Mouse (Mus musculus) left cerebral cortex, postnatal 4 days (tissue): Measurements from ENCODE around the gene 4930455H04Rik. TPM values are rescaled to one million over a fixed set of nuclear protein-coding genes. Genes with fewer than 3 reads are reported as not detected.
A peak's percentile ranks its signal among the peaks of the same experiment; 100 is the strongest.

Experiments
- DNase-seq: peaks from one replicate; pipeline ENCODE4 v3.0.0-alpha.2; 2022
- intact Hi-C: fragments of 180-260 bp; cut with DNase I; formaldehyde crosslinking; loops from one replicate; pipeline ENCODE4 v1.15.1; 2025
- total RNA-seq, 2 experiments: library from RNA; stranded (reverse); gene quantifications; 2 replicates each; pipeline ENCODE4 v1.2.3; 2021

The 4930455H04Rik gene
- total RNA-seq, result not detected

DNA sequence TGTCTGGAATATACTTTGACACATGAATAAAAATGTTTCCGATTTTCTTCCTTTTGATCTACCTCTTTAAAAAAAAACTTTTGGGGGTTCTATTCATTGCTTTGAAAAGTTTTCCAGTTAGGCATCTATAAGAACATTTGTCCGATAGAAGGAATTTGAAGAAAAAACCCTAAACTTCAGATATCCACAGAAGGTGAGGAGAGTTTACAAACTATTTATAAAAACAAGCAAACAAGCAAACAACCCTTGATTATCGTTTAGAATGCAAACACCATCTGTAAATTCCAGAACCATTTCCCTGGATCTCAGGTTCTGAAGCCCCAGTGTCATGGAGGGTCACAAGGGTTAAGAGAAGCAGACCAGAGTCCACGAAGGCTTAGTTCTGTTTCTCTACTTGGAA is at the start of gene 4930455H04Rik:
4930455H04Rik (plus strand) TSS at position 301 of the 400 bp plus-strand sequence.
- DNase-seq, result no peak
- intact Hi-C loops, result loop anchor here (10.0 kb wide), 1 partner anchor 63 kb away; no protein-coding TSS in a partner anchor

DNA sequence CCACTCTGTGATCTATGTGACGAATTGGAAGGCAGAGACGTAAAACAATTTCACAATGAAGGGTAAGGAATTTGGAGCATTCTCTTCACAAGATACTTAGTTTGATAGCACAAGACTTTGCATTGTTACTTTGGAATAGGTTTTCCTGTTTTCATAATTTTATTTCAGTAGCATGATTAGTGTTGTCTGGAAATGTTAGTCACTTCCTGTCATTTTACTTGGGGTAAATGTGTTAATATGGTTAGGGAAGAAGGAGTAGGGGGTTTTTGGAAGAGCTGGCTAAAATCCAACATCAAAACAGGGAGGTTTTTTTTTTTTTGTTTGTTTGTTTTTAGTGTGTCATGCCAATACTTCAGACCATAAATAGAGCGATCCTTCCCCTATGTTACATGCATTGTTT is 46.5 kb upstream of the 4930455H04Rik start:
- intact Hi-C loops, result no loop called here
- DNase-seq, result no peak

DNA sequence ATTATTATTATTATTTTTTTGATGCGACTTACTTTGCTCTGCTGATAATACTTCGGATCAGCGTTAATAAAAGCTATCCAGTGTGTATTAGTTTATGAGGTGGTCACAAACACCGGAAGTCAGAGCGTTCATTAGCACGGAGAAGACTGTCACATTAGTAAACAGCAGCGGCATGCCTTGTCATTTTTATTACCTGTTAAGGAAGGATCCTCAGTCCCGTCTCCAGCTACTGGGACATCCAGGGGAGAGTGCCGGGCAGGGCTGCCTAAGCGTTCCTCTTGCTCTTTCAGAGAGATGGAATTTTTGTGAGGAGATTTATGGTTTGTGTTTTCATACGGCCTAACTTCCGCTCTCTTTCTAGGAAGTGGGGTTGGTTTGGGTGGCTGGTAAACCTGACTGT is 45.0 kb upstream of the 4930455H04Rik start:
- no peak for DNase-seq
- intact Hi-C loops, result no loop called here

DNA sequence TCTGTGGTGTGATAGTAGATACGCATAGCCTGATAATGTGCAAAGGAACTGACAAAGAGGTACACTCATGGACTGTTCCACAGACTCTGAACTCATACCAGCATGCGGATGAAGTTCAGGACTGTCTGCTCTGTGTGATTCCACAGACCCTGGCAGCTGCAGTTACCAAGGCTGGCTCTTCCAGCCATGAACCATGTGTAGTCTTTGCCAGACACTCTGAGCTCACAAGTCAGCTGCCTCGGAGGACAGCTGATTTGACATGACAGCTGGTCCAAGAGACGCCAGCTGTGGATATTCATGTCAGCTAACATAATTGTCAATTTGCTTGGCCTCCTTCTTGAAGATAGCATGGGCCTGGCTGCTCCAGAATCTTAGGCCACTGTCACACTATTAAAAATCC is 39.1 kb upstream of the 4930455H04Rik start:
- intact Hi-C loops, result no loop called here
- peak; percentile 62 for DNase-seq

DNA sequence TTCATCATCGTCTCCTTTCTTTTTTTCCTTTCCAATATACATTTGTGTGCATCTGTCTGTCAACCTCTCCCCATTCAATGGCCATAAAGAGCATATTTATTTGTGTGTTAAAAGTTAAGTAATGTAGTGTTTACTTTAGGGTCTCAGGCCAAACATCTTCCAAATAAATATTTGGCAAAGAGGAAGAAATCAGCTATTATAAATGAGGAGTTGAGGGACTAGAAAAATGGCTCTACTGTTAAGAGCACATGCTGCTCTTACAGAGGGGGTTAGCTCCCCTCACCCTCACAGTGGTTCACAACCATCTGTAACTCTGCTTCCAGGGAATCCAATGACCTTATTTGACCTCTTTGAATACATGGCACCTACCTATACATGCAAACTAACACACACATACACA is 34.9 kb upstream of the 4930455H04Rik start:
- no peak for DNase-seq
- intact Hi-C loops, result no loop called here

DNA sequence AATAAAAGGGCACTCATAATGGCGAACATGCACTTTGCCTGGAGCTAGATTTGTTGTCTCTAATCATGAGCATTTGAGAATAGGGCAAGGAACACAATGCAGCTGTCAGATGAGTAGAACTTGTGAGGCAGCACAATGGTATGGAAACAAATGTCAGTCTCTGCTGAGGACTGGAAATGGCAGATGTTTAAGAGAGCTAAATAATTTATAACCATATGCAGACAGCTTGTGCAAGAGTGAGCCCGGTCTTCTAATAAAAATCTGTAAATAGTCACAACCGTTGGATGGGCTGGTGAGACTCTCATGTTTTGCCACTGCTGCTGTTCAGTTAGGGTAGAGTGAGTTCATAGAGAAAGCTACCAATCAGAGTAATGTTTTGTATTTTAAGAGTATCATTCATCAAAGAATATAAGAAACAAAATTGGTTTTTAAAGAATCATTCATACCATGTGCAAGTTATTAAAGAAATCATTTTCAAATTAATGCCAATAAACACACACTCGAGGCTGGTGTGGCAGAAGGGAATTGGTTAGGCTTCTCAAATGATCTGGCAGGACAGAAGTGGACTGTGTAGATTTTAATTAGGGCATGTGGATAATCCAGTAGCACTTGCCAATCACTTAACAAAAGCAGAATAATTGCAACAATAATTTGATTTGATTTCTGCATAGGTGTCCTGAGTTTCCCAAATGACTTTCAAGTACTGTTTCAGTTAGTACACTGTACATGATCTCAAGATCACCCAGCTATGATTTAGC is 31.0 kb upstream of the 4930455H04Rik start:
- intact Hi-C loops, result no loop called here

DNA sequence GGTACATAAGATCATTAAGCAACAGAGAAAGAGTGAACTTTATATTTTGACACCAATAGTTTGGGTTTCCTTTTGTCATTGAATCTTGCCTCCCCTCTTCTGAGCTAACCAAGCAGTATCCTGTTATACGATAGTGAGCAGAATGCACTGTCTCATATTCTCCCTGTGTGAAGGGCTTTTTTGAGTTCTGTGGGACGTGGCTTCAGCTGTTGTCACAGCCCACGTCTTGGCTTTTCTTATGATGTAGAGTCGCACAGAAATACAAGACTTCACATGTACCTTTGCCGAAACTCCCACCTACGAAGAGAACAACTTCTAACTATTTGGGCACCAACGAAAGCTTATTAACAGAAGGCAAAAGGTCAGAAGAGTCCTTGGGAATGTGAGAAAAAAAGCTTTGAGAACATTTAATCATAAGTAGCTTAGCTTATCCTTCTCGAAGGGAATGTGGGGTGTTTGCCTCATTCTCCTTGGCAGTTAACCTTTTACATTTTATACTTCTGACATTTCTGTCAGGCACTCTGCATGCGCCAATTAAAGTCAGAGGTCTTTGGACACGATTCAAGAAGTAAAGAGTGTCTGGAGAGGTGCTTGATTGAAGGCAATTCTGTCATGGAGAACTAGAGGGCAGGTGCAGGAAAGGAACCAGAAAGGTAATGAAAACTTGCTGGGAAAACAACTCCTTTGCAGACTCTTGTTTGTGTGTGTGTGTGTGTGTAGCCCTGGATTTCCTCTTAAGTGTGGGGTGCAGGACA is 27.1 kb upstream of the 4930455H04Rik start:
- intact Hi-C loops, result no loop called here
- DNase-seq, result no peak

More for the DNA sequence above, 31.0 kb upstream of the 4930455H04Rik start:
- DNase-seq, result no peak

DNA sequence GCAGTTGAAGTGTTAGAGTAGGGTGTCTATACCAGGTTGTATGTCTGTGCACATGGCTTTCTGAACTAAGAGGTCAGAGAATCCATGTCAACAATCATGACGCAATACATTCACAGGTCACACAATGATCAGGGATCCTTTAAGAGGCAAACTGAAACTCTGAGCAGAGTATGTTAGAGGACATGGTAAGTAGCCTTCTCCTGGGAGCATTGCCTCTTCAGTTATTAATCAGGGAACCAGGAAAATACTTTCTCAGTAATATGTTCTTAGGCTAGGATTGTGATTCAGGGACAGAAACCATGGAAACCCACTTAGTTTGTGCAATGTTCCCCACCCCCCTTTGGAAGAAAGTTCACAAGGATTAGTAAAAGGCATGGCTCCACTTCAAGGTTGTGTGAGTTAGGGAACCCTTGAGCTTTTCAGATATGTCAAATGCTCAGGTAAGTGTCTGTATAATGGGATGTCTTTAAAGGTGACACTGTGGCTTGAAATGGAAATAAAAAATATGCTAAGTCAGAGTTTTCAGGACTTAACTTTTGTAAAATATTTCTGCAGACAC is 26.4 kb upstream of the 4930455H04Rik start:
- intact Hi-C loops, result no loop called here

DNA sequence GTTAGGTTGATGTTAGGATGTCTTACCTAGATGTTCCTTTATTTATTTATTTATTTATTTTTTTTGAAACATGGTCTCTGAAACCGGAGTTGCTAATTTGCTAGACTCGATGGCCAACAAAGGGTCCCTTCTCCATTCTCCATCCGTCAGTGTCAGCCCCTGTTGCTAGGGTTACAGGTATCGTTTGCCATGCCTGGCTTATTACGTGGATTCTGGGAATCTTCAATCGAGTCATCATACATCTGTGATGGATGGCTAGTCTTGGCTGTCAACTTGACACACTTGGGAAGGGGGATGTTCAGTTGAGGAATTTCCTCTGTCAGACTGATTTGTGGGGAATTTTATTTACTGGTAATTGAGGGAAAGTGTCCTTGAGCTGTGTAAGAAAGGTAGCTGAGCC is 25.3 kb upstream of the 4930455H04Rik start:
- intact Hi-C loops, result no loop called here
- DNase-seq, result no peak

More for the DNA sequence above, 26.4 kb upstream of the 4930455H04Rik start:
- no peak for DNase-seq

DNA sequence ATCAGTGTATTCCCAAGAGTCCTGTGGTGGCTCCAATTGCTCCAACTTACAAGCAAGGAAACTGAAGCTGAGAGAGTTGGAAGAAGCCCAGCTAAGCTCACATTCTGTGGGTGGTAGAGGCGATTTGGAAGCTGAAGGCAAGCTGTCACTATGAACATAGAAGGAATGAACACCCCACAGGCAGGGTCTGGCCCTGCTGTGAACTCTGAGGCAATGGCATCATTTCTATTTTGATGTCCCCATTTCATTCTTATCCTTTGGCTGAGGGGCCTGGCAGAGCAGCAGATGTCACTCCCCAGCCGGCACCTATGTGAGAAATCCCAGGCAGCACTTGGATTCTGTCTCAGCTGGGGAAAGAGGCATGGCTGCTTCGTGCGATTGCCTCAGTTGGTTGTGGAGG is 24.6 kb upstream of the 4930455H04Rik start:
- intact Hi-C loops, result no loop called here
- DNase-seq, result peak; percentile 24

DNA sequence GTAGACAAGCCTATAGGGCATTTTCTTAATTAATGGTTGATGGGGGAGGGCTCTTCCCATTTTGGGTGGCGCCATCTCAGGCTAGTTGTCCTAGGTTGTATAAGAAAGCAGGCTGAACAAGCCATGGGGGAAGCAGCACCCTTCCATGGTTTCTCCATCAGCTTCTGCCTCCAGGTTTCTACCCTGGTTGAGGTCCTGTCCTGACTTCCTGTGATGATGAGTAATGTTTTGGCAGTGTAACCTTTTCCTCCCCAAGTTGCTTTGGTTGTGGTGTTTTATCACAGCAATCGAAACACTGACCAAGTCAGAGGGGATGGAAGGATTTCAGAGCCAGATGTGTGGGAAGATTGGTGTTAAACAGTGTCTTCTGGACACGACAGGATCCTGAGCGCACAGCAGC is 21.6 kb upstream of the 4930455H04Rik start:
- no peak for DNase-seq
- intact Hi-C loops, result no loop called here

DNA sequence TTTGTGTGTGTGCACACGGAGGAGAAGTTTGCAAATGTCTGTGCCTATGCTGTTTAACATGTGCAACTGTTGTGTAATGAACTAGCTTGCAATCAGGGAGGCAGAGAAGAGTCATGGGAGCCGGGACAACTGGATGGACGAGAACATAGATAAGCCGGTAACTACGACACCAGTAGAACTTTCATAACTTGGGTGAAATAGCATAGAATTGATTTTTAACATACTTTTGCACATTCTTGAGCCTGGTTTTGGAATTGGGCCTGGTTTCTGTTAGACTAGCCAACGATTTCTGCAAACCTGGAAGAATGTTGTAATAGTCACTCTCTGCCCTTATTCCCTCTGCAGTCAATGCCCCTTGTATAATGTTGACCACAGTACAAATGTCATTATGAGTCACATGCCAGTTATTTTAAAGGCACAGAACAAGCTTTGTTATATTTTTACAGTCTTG is 17.4 kb upstream of the 4930455H04Rik start:
- intact Hi-C loops, result no loop called here
- no peak for DNase-seq

DNA sequence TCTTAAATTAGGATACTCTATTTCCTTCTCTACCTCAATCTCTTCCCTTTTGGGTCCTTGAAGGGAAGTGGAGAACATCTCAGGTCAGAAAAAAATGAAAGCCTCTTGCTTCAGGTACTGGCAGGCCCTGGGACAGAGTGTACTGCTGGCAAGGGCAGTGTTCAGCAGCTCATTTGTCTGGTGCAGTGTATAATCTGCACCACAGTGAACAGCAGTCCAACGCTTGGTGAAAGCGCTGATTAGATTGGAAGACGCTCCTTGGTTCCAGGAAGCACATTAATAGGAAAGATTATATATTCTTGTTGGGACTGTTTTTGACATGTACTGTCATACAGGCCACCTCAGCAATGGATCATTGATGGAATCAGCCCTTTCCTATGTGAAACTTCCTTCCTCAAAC is 16.6 kb upstream of the 4930455H04Rik start:
- no peak for DNase-seq
- intact Hi-C loops, result no loop called here

DNA sequence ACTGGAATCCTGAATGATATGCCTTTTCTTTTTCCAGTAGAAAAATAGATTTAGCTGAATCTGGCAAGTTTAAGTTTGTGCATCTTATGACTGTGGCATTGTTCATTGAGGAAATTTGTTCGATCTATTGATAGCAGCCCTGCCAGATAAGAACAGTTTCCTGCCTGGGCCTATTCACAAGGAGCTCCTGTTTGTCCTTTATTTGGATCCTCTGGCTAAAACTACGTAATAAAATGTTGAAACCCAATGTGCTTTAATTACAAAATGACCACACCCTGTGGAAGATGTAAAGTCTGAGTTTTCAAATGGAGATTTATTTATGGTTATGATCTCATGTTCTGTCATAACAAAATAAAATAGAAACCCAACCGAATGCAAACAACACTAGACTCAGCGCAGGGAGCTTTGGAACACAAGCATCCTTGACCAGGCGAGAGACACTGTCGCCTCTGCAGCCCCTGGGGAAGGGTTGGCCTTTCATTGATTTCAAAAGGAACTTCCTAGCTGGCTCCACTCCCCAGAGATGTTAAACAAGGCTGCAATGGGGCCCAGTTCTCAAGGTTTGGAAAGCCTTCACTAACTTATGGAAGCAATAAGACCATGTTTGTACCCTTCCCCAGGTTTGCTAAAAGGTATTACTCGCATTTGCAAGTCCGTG is 15.7 kb upstream of the 4930455H04Rik start:
- intact Hi-C loops, result no loop called here
- DNase-seq, result no peak

DNA sequence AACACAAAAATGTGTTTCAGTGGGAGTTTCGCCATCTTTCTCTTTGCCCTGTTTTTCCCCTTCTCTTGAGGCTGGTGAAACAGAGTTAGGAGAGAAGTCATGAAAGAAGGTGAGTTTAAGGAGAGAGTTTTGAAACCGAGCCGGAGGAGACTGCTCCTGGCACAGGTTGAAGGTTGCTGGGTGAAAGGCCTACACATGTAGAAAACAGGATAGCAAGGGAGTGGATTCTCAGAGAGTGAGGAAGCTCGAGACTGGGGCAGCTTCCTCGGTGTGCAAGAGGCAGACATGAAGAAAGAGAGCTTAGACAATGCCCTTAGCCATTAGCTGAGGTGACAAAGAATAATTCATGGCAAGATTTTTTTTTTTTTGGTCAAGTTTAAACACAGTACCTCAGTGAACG is 14.7 kb upstream of the 4930455H04Rik start:
- intact Hi-C loops, result no loop called here
- DNase-seq, result no peak

DNA sequence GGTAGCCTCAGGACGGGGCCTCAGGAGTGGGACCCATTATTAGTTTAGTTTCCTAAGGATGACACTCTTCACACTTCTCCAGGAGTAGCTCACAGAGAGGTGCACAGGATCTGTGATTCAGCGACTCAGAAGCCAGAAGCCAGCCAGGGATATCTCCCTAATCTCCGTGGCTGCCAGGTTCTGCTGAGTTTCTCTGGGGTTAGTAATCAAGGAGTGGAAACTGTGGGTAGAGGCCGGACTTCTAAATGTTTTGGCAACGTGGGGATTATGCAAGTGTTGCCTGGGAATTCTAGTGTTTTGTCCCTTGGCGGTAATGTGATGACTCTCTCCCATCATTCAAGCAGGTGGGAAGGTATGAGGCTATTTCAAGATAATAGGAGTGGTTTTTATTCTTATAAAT is 13.0 kb upstream of the 4930455H04Rik start:
- no peak for DNase-seq
- intact Hi-C loops, result no loop called here

DNA sequence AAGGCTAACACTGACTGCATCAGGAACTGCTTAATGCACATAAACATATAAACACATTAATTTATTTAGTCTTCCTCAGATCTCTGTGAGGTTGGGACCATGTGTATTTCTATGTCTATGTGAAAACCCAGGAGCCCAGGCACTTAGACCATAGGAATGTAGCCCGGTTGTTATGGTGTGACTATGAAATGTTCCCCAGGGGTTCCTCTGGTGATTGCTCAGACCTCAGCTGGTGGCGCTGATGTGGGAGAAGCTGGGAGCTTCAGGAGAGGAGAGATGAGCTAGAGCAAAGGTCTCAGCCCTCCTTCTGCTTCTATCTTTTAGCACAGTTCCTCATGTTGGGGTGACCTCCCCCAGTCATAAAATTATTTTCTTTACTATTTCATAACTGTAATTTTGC is 7.7 kb upstream of the 4930455H04Rik start:
- intact Hi-C loops, result loop anchor here (10.0 kb wide), 1 partner anchor 56 kb away; no protein-coding TSS in a partner anchor

DNA sequence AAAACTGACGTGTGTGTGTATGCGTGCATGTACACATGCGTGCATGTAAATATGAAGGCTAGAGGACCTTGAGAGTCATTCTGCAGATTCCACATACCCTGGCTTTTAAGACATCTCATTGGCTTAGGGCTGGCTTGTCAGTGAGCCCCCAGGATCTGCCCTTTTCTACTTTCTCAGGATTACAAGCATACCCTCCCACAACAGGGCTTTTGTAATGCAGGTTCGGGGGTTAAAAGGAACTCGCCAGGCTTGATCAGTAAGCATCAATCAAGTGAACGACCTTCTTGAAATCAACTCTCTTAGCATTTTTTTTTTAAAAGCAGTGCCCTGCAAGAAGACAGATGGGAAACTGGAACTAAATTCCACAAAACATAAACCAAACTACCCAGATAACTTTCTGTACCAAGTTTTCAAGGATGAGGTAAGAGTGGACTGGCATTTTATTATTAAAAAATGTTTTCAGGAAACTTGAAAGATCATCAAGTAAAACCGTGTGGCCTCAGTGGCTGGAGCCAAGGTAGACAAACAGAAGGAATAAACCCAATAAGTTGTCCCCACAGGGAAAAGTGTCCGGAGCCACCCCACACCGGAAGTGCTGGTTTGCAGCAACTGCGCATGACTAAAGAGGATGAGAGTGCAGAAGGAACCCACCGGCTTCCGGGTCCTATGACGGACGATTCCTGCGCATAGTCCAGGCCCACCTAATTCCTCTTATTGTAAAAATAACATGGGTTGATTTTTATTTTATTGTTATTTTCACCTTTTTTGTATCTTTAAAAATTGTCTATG is 6.5 kb upstream of the 4930455H04Rik start:
- intact Hi-C loops, result loop anchor here (10.0 kb wide), 1 partner anchor 57 kb away; no protein-coding TSS in a partner anchor
- no peak for DNase-seq

More for the DNA sequence above, 7.7 kb upstream of the 4930455H04Rik start:
- DNase-seq, result no peak

DNA sequence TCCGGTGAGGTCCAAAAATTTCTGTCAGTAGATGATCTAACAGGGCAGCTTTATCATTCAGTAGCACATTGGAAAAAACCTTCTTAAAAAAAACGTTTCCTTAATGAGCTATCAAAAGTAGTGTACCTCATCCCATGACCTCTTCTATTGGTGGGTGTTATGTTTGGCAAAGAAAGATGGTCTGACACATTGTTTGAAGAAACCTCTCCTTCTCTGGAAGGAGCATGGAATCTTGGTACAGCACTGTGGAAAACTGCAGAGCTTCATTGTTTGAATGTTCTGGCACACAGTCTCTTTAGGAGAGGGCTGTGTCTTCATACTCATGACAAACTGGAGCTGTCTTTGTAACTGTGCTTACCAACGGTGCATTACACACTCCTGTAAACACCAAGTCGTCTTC is 4.9 kb upstream of the 4930455H04Rik start:
- DNase-seq, result no peak
- intact Hi-C loops, result loop anchor here (10.0 kb wide), 1 partner anchor 58 kb away; no protein-coding TSS in a partner anchor

DNA sequence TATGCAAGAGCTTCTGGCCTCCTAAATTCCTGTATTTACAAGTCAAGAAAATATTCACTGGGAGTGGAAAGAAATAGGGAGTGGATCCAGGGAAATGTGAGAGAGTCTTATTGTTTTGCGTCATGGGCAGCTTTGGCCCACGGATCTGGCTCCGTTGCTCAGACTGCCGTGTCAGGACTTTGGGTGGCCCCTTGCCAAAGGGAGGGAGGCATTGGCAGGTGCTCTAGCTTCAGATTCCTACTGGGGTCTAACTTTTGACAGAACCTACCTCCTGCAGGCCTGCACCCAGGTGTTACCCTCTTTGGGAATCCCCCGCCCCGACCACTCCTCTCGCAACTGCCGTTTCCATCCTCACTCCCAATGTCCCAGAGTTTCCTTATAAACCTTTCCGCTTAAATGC is 3.6 kb upstream of the 4930455H04Rik start:
- intact Hi-C loops, result loop anchor here (10.0 kb wide), 1 partner anchor 60 kb away; no protein-coding TSS in a partner anchor
- peak; percentile 53 for DNase-seq
